Mouse (Mus musculus) hindbrain, embryonic 15.5 days (tissue): ENCODE measurements around the gene Mthfr. TPM values are rescaled to one million over a fixed set of nuclear protein-coding genes. Genes with fewer than 3 reads are reported as not detected.
A peak's percentile ranks its signal among the peaks of the same experiment; 100 is the strongest.

Source experiments
- ATAC-seq: fragments of 200-750 bp; cut with Nextera tagmentation; 2 replicates; pipeline ENCODE4 v1.8.0; 2017; ENCODE audit warnings: low read depth, moderate number of reproducible peaks, moderate TSS enrichment; ENCODE audit not compliant: low FRiP score
- H3K27ac ChIP-seq: fragments of 300-500 bp; sonication (generic); replicated peaks from 2 replicates; pipeline ENCODE4 v1.5.1; 2015; ENCODE audit warnings: mild to moderate bottlenecking, inconsistent platforms
- H3K27me3 ChIP-seq: fragments of 300-500 bp; sonication (generic); 2 replicates; pipeline ENCODE4 v1.6.1; 2015; ENCODE audit warnings: control low read depth, inconsistent platforms
- H3K36me3 ChIP-seq: fragments of 300-500 bp; sonication (generic); 2 replicates; pipeline ENCODE4 v1.6.1; 2015; ENCODE audit warnings: control low read depth, inconsistent platforms
- H3K4me1 ChIP-seq: fragments of 300-500 bp; sonication (generic); replicated peaks from 2 replicates; pipeline ENCODE4 v1.6.1; 2015; ENCODE audit warnings: control low read depth, inconsistent platforms
- H3K4me2 ChIP-seq: fragments of 300-500 bp; sonication (generic); 2 replicates; pipeline ENCODE4 v1.6.1; 2015; ENCODE audit warnings: moderate library complexity, mild to moderate bottlenecking, inconsistent platforms
- H3K4me3 ChIP-seq: fragments of 300-500 bp; sonication (generic); 2 replicates; pipeline ENCODE4 v1.5.1; 2015; ENCODE audit warnings: mild to moderate bottlenecking, inconsistent platforms
- H3K9ac ChIP-seq: fragments of 300-500 bp; sonication (generic); 2 replicates; pipeline ENCODE4 v1.6.1; 2015; ENCODE audit warnings: inconsistent platforms
- H3K9me3 ChIP-seq: fragments of 300-500 bp; sonication (generic); 2 replicates; pipeline ENCODE4 v1.6.1; 2016; ENCODE audit warnings: control low read depth, inconsistent platforms
- WGBS: fragments of 180-500 bp; shearing (Covaris S2); methylation state at CpG from one replicate; pipeline ENCODE4 v1.1.7; 2015; 5-methylcytosine and 5-hydroxymethylcytosine counted together
- polyA plus RNA-seq: library from polyadenylated mRNA; unstranded; fragments of >200 nt; fragmentation: Nextera tagmentation; extraction: Ambion mirVana; gene quantifications from 2 replicates; pipeline ENCODE4 v1.2.1, GENCODE M21; 2015

Gene Mthfr
- polyA plus RNA-seq, 1 experiment from 2014 or later, result 18.0 TPM

DNA sequence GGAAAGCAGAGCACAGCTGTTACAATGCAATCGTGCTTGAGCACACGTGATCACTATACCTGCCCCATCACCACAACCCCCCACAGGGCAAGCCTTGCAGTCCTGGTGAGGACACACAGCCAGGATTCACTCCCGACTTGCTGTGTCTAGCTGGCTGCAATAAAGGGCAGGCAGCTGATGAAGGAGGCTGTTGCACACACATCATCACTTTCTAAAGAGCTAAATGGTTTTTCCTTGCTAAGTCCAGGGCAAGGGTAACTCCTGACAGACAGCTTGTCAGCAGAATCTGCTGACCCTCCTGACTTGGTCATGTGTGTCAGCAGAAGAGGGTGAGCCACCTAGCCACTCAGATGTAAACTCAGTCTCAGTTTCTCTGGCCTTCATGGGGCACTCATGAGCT lies 21.9 kb upstream of the Mthfr start:
- Histone ChIP-seq H3K27ac (no peak overlapping the region), H3K27me3 (no peaks in the 10 kb centered on the region), H3K4me1 (peaks cover 6% of the 10 kb centered on the region), H3K4me2 (no peak overlapping the region), H3K9me3 (no peaks in the 10 kb centered on the region), H3K36me3 (peaks cover 88% of the 10 kb centered on the region), H3K9ac (no peak overlapping the region), H3K4me3 (no peak overlapping the region)
- ATAC-seq, result no peak
- 76% methylated on average over 3 of the region's 3 CpGs for WGBS

DNA sequence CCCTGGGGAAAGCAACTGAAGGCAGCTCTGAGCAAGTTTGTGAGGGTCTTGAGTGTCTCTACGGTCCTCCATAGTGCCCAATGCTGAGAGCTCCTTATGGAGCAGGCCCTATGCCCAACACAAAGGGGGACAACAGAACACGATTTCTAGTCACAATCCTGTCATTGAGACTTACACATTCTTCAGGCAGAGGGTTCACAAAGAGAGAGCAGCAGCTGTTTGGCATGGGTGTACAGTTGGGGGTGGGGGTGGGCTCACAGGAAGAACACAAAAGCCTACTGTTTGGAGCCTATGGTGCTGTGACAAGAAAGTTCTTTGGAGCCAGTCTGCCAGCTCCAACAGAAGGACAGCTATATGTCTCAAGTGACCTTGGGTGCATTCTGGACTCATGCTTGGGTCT lies 20.5 kb upstream of the Mthfr start:
- H3K4me1 ChIP-seq, result peaks cover 6% of the 10 kb centered on the region
- no peaks in the 10 kb centered on the region for H3K27me3 ChIP-seq
- WGBS, result 38% methylated on average over 2 of the region's 2 CpGs
- H3K27ac ChIP-seq, result peak overlapping the region; percentile 72
- H3K9me3 ChIP-seq, result no peaks in the 10 kb centered on the region
- H3K36me3 ChIP-seq, result peaks cover 88% of the 10 kb centered on the region
- no peak overlapping the region for H3K4me2 ChIP-seq
- no peak overlapping the region for H3K9ac ChIP-seq
- H3K4me3 ChIP-seq, result no peak overlapping the region
- peak; percentile 69 for ATAC-seq

- Histone ChIP-seq H3K27ac (no peak overlapping the region), H3K27me3 (no peaks in the 10 kb centered on the region), H3K36me3 (peaks cover 86% of the 10 kb centered on the region), H3K9ac (no peak overlapping the region), H3K9me3 (no peaks in the 10 kb centered on the region), H3K4me1 (peaks cover under 1% of the 10 kb centered on the region), H3K4me2 (no peak overlapping the region), H3K4me3 (no peak overlapping the region)
- ATAC-seq, result no peak
- 90% methylated on average over 3 of the region's 3 CpGs for WGBS
Observed at GRCm38 (mm10) chr4:148024003-148024402, 14.9 kb upstream of the Mthfr start.

DNA sequence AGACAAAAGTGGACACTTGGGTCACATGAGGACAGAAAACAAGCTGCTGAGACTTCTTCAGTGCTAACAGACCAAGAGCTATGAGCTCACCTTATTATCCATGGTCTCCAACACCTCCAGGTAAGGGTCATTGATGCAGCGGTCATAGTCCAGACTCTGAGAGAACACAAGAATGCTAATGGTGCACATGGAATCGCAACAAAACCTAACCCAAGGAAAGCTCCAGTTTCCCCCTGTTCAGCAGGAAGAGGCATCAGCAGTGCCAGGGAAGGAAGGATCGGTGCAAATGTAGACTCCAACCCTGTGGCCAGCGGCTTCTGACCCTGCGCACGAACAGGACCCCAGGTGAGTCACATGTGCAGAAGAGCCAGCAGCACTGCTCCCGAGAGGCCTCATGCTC lies 9.6 kb upstream of the Mthfr start:
- H3K9ac ChIP-seq, result no peak overlapping the region
- no peaks in the 10 kb centered on the region for H3K9me3 ChIP-seq
- no peak overlapping the region for H3K4me3 ChIP-seq
- H3K36me3 ChIP-seq, result peaks cover 50% of the 10 kb centered on the region
- no peak overlapping the region for H3K4me2 ChIP-seq
- 96% methylated on average over 7 of the region's 7 CpGs for WGBS
- H3K4me1 ChIP-seq, result no peaks in the 10 kb centered on the region
- H3K27ac ChIP-seq, result no peak overlapping the region
- H3K27me3 ChIP-seq, result no peaks in the 10 kb centered on the region
- no peak for ATAC-seq

DNA sequence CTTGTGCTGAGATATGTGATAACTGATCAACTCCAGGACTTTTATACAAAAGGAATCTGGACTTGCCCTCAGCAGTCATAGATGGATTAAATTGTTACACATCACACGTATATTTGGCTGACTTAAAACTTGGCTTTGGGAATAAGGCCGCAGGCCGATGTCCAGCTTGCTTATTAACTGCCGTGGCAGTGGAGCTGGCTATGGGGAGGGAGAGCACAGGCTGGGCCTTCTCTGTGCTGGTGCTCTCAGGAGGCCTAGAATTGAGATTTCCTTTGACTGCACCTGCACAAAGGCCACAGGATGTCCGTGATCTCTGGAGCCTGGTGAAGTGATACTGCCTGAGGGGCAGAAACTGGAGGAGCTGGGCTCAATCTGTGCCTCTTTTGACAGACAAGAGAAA lies 8.4 kb upstream of the Mthfr start:
- no peak overlapping the region for H3K27ac ChIP-seq
- H3K4me2 ChIP-seq, result no peak overlapping the region
- whole genome bisulfite sequencing, result 81% methylated on average over 5 of the region's 5 CpGs
- ATAC-seq, result no peak
- H3K9ac ChIP-seq, result no peak overlapping the region
- peaks cover 47% of the 10 kb centered on the region for H3K36me3 ChIP-seq
- no peaks in the 10 kb centered on the region for H3K27me3 ChIP-seq
- no peaks in the 10 kb centered on the region for H3K9me3 ChIP-seq
- no peaks in the 10 kb centered on the region for H3K4me1 ChIP-seq
- no peak overlapping the region for H3K4me3 ChIP-seq

DNA sequence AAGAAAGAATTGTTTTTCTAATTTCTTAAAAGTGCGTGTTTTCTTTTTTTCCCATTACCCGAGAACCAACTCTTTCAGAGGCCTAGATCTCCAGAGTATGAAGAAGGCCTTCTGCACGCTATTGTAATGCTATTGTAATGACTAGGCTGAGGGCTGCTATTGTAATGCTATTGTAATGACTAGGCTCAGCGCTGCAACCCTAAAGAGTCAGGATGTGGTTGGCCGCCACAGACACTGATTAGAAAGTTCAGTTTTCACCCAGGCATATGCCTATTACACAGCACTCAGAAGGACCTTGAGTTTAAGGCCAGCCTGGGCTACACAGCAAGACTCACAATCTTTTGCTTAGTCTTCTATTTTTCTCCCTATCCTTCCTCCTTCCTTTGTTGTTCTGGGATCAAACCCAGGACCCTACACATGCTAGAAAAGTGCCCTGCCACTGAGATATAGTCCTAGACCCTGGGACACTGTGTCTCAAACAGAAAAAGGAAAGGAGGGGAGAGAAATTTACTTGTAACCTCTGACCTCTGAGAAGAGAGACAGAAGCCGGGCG lies 4.9 kb upstream of the Mthfr start:
- H3K4me3 ChIP-seq, result no peak overlapping the region
- 54% methylated on average over 7 of the region's 7 CpGs for WGBS
- H3K9me3 ChIP-seq, result no peaks in the 10 kb centered on the region
- peaks cover 10% of the 10 kb centered on the region for H3K4me1 ChIP-seq
- H3K9ac ChIP-seq, result no peak overlapping the region
- no peak overlapping the region for H3K27ac ChIP-seq
- H3K36me3 ChIP-seq, result peaks cover 24% of the 10 kb centered on the region
- no peaks in the 10 kb centered on the region for H3K27me3 ChIP-seq
- H3K4me2 ChIP-seq, result no peak overlapping the region
- no peak for ATAC-seq

- H3K4me3 ChIP-seq, result no peak overlapping the region
- 95% methylated on average over 3 of the region's 3 CpGs for WGBS
- H3K27me3 ChIP-seq, result no peaks in the 10 kb centered on the region
- no peak overlapping the region for H3K9ac ChIP-seq
- H3K9me3 ChIP-seq, result no peaks in the 10 kb centered on the region
- ATAC-seq, result no peak
- H3K36me3 ChIP-seq, result peaks cover 15% of the 10 kb centered on the region
- no peak overlapping the region for H3K4me2 ChIP-seq
- H3K4me1 ChIP-seq, result peaks cover 23% of the 10 kb centered on the region
- no peak overlapping the region for H3K27ac ChIP-seq
Observed at GRCm38 (mm10) chr4:148035440-148035839, 3.4 kb upstream of the Mthfr start.

GRCm38 (mm10) chr4:148038079-148038599 lies 738 bp upstream of the Mthfr start:
- H3K4me3 ChIP-seq, result peak overlapping the region; percentile 63
- H3K4me1 ChIP-seq, result peaks cover 46% of the 10 kb centered on the region
- 6% methylated on average over 21 of the region's 26 CpGs for WGBS
- H3K36me3 ChIP-seq, result peaks cover 13% of the 10 kb centered on the region; the same call in 1 of the 2 replicates
- ATAC-seq, result peak; percentile 0; the same call in 1 of the 2 replicates
- H3K27me3 ChIP-seq, result no peaks in the 10 kb centered on the region
- peak overlapping the region; percentile 58 for H3K4me2 ChIP-seq
- H3K9ac ChIP-seq, result peak overlapping the region; percentile 71
- no peaks in the 10 kb centered on the region for H3K9me3 ChIP-seq
- peak overlapping the region; percentile 90 for H3K27ac ChIP-seq

- Histone ChIP-seq H3K27me3 (no peaks in the 10 kb centered on the region), H3K27ac (peak overlapping the region; percentile 90), H3K4me1 (peaks cover 46% of the 10 kb centered on the region), H3K9me3 (no peaks in the 10 kb centered on the region), H3K4me3 (peak overlapping the region; percentile 63), H3K36me3 (peaks cover 12% of the 10 kb centered on the region; the same call in 1 of the 2 replicates), H3K9ac (peak overlapping the region; percentile 70), H3K4me2 (peak overlapping the region; percentile 89)
- no peak for ATAC-seq
- 19% methylated on average over 19 of the region's 19 CpGs for WGBS
Observed at GRCm38 (mm10) chr4:148039254-148040028, 564 bp downstream of the Mthfr start.

GRCm38 (mm10) chr4:148040029-148040830 lies 1.4 kb downstream of the Mthfr start:
- Histone ChIP-seq H3K4me2 (peak overlapping the region; percentile 89), H3K9me3 (no peaks in the 10 kb centered on the region), H3K27me3 (no peaks in the 10 kb centered on the region), H3K4me3 (peak overlapping the region; percentile 63), H3K36me3 (0 out of 2 replicates have a peak, but pooled peaks cover 6% of the 10 kb centered on the region), H3K9ac (peak overlapping the region; percentile 70), H3K4me1 (peaks cover 46% of the 10 kb centered on the region), H3K27ac (peak overlapping the region; percentile 90)
- WGBS, result 63% methylated on average over 15 of the region's 15 CpGs
- ATAC-seq, result no peak

GRCm38 (mm10) chr4:148040933-148041610 lies 2.2 kb downstream of the Mthfr start:
- ATAC-seq, result peak; percentile 7; the same call in 1 of the 2 replicates
- Histone ChIP-seq H3K27me3 (no peaks in the 10 kb centered on the region), H3K4me3 (peak overlapping the region; percentile 42), H3K9ac (peak overlapping the region; percentile 53), H3K36me3 (0 out of 2 replicates have a peak, but pooled peaks cover 3% of the 10 kb centered on the region), H3K4me2 (peak overlapping the region; percentile 89), H3K27ac (peak overlapping the region; percentile 90), H3K9me3 (no peaks in the 10 kb centered on the region), H3K4me1 (peaks cover 46% of the 10 kb centered on the region)
- under 1% methylated on average over 19 of the region's 19 CpGs for WGBS
